Mouse (Mus musculus): ENCODE data around the gene Lsm14b.

Gene Lsm14b

DNA sequence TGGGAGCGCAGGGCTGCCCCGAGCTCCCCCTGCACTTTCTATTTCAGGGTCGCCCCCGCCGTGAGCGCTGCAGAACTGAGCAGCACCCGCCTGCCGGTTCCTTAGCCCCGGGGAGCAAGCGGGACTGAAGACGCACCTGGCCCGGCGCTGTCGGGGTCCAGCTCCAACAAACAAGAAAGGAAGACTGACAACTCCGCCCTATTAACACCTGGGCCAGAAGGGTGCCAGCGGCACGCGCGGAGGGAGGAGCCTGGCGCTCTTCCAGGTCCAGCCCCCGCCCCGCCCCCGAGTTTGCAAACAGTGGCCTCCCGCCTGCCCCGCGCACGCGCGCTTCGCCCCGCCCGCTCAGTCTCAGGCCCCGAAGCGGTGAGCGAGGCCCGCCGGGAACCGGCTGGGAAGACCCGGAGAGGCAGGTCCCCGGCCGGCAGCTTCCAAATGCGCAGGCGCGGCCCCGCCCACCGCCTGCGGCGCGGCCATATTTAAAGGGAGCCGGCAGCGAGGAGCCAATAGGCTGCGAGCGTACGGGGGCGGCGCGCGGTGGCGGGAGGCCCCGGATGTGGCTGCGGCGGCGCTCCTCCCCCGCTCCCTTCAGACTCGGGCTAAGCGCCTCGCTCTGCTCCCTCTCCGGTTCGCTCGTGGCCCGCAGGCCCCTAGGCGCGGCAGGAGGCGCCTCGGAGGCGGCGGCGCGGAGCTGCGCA is at the start of gene Lsm14b:
Gene Lsm14b, plus strand, starts transcription at position 587 of the 698 bp plus-strand sequence.
- DNase-seq (ENCODE audit: low spot score in 2 of 2) = peak; percentile 99

DNA sequence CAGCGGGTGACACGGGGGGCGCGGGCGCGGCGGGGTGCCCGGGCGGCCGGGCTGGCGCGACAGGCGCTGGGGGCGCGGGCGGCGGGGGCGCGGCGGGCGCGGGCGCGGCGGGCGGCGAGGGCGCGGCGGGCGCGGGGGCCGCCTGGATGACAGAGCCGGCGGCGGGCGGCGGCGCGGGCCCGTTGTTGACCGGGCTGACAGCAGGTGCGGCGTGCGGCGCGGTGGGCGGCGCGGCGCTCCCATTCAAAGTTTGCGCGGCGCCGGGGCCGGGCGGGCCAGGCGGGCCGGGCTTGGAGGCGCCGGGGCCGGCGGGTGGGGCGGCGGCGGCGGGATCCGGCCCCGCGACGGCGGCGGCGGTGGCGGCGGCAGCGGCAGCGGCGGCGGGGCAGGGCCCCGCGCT is 48.9 kb upstream of the Lsm14b start:
- peak in 1 of 2 experiments; percentile 30 for DNase-seq (ENCODE audit: low spot score in 2 of 2)

DNA sequence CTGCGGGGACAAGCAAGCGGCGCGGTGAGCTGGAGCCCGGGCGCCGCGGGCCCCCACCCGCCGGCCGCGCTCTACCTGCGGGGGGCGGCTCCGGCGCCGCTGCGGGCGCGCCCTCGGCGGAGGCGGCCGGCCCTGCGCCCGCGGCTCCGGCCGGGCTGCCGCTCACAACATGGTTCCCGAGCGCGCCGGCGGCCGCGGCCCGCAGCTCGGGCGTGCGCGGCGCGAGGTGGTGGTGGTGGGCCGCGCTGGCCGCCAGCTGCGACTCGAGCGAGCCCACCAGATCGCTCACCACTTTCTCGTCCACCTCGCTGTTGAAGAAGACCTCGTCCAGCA is 48.5 kb upstream of the Lsm14b start:
- DNase-seq (ENCODE audit: low spot score in 2 of 2) = no peak

DNA sequence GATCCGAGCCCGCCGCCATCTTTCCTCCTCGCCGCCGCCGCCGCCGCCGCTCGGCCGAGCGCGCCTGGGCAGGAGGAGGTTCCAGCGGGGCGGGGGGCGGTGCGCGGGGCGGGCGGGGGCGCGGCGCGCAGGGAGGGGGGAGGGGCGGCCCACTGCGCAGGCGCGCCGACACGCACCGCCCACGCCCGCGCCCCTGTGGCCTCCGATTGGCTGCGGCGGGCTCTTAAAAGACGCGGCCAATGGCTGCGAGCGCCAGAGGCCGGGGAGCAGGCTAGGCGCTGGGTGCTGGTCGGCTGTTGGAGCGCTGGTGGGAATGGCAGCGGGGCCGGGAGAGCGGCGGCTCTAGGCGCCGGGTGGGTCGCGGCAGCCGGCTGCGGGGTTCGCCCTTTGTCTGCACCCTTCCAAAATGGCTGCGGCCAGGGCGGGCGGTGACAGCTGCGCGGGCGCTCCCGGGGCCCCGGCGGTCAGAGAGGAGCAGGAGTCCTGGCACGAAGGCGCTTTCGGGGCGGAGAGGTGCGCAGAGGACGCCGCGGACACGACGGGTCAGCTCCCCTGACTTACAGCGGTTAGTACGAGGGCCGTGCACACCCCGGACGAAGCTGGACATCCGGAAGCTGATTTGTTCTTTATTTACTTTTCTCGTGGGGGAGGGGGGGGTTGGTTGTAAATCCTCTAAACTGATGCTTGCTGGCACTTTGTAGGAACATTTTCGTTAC is 48.0 kb upstream of the Lsm14b start, which contains the start of gene Taf4:
Gene Taf4, minus strand, starts transcription at position 19 of the 716 bp plus-strand sequence.
- peak; percentile 84 to 95 for DNase-seq (ENCODE audit: low spot score in 2 of 2)

DNA sequence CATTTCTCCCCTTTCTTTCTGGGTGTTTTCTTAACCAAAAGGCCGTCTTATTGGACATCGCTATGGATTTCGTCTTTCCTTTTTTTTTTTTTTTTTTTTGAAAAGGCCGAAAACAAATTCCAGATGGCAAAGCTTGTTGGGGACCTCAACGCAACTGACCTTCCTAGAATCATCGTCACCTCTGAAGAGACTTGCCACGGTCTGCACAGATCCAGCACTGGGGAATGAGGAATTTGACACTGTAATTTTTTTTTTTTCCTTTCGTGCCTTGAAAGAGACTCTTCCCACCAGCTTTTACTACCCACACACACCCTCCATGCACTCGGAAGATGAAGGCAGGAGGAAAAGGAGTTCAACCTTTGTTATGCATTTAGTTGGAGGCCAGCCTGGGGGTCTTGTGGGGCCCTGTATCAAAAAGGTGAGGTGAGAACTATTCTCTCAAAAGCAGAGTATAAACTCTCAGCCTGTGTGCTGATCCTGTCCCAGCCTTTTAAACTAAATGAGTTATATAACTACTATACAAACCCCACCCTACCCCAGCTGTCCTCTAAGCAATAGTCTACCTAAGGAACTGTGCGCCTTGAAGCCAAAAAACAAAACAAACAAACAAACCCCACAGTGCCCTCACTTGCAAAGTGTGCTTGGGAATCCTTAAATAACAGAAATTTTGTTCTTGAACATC is 47.3 kb upstream of the Lsm14b start:
- no peak for DNase-seq (ENCODE audit: low spot score in 2 of 2)

DNA sequence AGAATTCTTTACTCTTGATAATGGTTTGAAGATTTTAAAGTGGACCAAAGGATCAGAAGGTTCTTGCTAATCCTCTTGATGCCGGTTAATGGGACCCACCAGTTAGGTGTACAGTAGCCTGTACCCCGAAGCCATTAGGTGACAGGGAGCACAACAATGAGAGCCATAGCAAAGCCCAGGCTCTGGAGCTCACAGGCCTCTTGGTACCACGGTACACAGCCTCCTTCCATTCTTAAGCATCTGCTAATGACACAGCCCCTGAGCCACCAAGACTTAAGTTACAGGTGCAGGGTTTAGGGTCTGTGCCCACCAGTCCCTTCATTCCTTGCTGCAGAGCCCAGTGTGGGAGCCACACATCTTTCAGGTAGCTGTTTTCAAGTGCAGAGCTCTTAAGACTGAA is 46.5 kb upstream of the Lsm14b start:
- no peak for DNase-seq (ENCODE audit: low spot score in 2 of 2)

DNA sequence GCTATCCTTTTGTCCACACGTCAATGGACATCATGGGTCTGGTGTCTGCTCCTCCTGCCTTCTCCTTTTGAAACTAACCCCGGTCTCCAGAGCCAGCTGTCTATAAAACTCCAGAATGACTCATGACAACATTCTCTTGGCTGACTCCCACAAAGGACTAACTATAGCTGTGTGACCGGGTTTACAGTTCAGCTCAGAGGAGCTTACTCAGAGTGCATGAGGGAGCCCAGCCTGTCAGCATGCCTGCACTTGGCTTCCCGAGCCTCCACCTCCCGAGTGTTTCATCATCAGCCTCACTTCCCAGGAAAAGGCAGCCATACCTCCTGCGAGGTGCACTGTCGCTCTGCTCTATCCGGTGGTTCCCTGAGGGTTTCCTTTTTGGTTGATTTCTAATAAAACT is 45.0 kb upstream of the Lsm14b start:
- DNase-seq (ENCODE audit: low spot score in 2 of 2) = no peak

DNA sequence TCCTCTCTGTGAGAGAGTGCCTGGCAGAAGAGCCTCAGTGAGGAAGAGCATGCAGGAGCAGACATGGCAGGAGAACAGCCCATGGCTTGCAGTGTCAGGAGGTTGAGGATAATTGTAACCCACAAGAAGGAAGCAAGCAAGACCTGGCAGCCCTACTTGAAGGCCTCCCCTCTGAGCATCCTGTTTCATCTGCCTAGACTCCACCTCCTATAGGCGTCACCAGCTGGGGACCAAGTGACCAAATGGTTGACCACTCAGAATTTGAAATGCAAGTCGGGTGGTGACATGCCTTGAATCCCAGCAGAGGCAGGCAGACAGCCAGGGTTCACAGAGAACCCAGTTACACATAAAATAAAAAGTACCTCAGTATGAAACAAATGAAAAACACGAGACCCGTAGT is 44.2 kb upstream of the Lsm14b start:
- DNase-seq (ENCODE audit: low spot score in 2 of 2) = no peak

DNA sequence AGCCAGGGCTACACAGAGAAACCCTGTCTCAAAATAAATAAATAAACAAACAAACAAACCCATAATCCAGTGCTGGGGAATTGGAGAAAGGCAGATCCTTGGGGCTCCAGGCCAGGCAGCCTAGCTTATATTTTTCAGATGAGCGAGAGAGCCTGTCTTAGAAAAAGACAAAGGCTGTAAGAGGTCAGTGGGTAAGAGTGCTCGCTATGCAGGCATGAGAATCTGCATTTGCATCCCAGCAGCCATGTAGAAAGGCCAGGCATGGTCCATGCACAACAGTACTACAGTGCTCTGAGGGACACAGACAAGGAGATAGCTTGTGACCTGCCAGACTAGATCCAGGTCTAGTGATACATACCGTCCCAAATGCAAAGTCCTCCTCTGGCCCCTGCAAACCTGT is 42.1 kb upstream of the Lsm14b start:
- DNase-seq (ENCODE audit: low spot score in 2 of 2) = no peak

DNA sequence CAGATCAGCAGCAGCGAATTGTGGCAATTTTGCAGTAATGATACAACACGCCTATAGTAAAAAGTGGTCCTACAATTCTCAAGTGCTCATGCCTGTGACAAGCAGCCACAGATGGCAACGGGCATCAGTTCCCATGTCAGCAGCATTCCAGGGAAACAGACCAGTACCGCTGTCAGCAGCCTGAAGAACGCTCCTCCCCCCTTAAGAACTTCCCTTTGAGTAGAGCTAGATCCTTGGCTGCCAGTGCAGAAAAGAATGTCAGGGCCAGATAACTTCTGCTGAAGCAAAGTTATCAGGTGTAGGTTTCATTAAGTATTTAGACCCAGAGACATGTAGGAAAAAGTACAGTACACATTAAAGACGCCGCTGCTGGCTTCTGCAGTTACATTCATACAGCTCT is 40.0 kb upstream of the Lsm14b start:
- DNase-seq (ENCODE audit: low spot score in 2 of 2) = no peak

DNA sequence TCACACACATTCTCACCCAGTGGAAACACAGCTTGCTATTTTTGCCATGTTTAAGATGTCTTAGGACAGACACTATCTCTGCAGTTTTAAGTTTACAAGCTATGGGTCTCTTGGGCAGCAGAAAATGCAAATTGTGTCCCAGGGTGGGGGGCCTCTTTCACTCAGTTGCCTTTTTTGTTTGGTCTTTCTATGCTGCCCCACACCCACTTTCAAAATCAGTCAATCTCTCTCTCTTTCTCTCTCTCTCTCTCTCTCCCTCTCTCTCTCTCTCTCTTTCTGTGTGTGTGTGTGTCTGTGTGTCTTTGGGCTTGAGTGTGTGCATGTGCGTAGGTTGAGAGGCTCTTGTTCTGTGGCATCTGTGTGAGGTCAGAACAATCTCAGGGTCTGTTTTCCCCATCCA is 39.1 kb upstream of the Lsm14b start:
- no peak for DNase-seq (ENCODE audit: low spot score in 2 of 2)

DNA sequence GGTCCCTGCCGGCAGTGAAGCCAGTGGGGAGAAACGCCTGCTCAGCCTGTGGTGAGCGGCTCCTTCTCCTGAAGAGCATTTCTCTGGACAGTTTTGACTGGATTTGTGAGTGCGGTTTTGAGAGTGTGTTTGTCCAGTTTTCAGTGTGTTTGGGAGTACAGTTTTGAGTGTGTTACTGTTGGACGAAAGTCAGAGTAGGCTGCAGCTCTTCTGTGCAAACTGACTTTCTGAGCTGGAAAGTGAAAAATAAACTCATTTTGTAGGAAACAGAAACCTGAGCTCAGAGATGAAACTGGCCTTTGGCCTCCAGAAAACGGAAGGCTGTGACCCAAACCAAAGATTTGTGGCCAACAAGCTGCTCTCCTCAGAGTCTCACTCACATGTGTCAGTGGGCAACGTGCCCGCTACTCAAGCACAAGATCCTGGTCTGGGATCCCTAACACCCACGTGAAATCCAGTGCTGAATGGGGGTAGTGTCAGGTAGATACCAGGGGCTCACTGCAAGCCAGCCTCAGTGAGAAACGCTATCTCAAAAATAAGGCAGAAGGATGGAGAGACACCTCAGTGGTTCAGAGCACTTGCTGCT is 38.3 kb upstream of the Lsm14b start:
- no peak for DNase-seq (ENCODE audit: low spot score in 2 of 2)

DNA sequence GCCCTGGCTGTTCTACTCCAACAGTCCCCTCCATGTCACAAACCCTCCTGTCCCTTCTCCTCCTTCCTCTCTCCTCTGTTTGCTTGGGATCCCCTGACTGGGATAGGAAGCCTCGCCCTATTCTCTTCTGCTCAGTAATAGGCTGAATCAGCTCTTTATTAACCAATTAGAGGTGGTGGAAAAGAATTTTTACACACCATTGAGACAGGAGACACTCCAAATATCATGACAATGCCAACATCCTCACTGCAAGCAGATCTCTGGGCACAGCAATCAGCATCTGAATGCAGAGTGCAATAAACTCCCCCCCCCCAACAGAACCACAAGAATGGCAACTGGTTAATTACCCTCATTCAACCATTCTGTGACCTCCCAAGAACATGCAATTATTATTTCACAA is 35.7 kb upstream of the Lsm14b start:
- DNase-seq (ENCODE audit: low spot score in 2 of 2) = no peak

DNA sequence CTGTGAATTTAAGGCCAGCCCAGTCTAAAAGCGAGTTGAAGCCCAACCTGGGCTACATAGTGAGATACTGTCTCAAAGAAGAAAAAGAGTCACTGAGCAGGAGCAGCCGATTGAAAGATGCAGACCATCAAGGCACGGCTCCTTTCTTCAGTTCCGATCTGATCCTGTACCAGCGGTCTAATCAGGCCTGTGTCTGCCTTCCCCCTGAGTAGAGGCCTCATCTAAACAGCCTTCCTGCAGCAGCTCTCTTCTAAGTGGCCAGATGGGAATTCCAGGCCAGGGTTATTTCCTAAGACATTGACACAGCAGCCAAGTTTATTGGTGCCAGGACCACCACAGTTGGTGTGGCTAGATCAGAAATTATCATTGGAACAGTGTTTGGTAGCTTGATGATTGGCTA is 31.7 kb upstream of the Lsm14b start:
- no peak for DNase-seq (ENCODE audit: low spot score in 2 of 2)

DNA sequence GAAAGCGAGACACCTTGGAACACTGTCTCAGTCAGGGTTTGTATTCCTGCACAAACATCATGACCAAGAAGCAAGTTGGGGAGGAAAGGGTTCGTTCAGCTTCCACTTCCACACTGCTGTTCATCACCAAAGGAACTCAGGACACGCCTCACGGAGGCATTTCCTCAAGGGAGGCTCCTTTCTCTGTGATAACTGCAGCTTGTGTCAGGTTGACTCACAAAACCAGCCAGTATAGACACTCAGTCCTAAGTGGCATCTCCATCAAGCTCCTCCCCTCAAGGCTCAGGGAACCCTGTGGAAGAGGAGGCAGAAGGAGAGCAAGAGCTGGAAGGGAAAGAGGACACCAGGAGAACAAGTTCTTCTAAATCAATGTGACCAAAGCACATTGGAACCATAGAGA is 26.4 kb upstream of the Lsm14b start:
- DNase-seq (ENCODE audit: low spot score in 2 of 2) = no peak

DNA sequence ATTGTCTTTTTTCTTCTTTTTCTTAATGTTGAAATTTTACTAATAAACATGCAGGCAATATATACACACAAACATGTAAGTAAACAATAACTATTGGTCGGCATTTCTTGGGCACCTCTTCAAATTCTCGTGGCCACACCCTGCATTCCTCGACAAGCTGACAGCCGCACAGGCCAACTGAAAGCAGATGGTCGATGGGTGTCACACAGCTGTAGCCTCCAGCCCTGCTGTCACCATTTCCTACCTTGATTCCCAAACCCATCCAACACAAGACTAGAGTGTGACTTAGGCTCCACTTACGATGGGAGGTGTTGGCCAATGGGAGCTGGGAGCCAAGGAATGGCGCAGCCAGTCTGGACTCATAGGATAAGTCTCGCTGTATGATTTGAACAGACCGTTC is 23.2 kb upstream of the Lsm14b start:
- DNase-seq (ENCODE audit: low spot score in 2 of 2) = no peak

DNA sequence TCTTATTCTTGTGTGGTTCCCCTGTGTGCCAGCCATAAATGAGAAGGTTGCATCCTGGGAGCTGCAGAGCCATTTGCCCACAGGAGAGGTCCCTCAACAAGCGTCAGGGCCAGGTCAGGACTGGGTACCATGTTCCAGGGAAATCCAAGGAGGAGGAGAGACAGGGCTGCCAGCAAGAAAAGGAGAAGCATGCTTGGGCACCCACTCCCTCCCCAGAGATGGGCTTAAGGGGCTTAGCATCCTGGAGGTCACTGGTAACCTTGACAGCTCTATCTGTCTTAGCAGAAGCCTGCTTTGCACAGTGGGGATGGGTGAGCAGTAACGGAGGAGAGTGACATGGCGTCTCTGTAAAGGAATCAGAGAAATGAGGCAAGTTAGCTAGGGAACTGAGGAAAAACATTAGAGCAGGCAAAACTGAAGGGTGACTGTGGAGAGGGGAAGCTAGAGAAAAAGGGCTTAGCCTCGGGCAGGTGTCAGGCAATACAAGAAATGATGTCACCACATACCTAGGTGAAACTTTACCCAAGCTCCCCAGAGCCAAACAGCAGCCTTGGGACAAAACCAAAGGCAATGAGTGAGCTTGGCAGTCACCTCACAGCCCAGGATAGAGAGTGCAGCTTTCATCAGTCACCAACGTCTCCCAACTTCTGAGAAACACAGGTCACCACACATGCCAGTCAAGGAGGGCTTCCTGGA is 19.0 kb upstream of the Lsm14b start:
- DNase-seq (ENCODE audit: low spot score in 2 of 2) = no peak

DNA sequence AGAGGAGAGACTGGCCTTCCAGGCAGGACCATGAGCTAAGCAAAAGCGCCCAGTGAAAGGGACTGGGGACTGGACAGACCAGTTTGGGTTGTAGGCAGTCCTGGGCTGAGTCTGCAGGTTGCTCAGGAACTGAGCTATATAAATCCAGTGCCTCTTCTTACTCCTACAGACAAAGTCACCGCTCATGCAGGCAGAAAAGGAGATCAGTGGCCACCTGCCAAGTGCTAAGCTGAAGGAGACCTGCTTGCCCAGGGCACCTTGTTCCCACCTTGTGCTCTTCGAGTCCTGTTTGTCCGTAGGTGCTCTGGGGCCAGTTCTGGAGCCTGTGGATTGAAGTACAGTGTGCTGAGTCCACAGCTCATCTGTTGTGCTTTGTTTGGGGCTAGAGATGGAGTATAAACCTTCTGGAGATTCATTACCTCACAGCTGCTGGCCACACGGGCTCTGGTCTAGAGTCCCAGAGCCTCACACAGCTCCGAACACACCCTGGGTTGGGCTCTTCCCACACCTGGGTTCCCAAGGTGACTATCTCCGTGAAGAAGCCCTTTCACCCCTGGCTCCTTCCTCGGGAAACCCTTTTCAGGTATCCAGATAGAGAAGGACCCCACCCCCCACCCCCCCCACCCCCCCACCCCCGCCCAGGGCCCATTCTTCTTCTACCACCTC is 18.3 kb upstream of the Lsm14b start:
- no peak for DNase-seq (ENCODE audit: low spot score in 2 of 2)

DNA sequence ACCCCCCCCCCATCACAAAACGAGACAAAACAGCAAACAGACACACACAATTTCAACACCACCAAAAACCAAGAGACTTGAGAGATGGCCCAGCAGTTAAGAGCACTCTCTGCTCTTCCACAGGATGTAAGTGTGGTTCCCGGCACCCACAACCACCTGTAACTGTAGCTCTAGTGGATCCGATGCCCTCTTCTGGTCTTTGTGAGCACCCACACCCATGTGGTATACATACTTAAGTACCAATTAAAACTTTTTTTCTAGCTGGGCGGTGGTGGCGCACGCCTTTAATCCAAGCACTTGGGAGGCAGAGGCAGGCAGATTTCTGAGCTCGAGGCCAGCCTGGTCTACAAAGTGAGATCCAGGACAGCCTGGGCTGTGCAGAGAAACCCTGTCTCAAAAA is 14.1 kb upstream of the Lsm14b start:
- DNase-seq (ENCODE audit: low spot score in 2 of 2) = no peak

DNA sequence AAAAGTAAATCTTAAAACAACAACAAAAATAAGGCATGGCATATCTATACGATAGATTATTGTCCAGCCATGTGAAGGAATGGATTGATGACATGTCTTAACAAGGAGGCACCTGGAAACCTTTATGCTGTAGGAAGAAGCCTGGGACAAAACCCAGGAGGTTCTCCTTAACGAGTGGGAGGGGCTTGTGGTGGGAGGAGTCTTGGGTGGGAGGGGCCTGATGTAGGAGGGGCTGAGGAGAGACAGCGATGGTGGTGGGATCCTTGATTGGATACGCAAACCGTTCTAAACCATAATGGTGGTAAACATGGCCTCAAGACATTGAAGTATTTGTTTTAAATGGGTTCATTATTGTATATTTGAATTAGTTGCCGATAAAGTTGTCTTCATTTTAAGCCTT is 13.4 kb upstream of the Lsm14b start:
- no peak for DNase-seq (ENCODE audit: low spot score in 2 of 2)

DNA sequence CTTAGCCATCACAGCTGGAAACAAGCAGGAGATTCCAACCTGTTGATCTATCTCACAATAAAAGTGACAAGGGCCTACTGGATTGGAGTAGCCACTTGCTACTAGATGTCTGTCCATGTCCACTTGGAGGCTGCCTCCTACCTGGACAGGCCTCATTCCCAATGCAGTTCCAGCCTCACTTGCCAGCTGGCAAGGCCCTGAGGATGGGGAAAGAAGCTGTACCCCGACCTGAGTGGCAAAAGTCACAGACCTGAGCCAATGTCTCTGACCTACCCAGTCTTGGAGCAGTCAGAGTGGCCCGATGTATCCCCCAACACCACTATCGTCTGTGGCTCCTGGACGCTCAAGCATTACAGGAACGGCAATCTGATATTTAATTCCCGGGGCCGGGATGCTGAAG is 11.1 kb upstream of the Lsm14b start:
- DNase-seq (ENCODE audit: low spot score in 2 of 2) = no peak

DNA sequence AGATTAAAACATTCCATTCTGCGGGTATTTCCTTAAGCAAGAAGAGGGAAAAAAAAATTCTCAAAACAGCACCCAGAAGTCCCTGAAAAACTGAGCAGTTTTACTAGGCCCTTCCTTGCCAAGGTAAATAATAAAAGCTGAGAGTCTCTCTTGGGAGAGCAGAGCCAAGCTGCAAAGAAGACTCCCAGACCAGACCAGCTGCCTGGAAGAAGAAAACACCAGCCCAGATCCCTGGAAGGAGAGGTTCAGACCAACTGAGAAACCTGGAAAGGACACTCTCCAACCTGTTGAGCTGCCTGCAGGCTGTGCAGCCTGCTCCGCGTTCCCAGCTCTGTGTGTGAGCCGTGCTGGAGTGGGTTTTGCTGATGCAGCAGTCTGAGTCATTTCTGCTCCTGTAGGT is 7.2 kb upstream of the Lsm14b start:
- DNase-seq (ENCODE audit: low spot score in 2 of 2) = no peak
